Mouse (Mus musculus): Measurements from ENCODE around the gene Itpkc. TPM values are rescaled to one million over a fixed set of nuclear protein-coding genes. Genes with fewer than 3 reads are reported as not detected.
A peak's percentile ranks its signal among the peaks of the same experiment; 100 is the strongest.

Gene Itpkc
- polyA plus RNA-seq, 1 experiment from 2014 or later = 1.2 TPM

DNA sequence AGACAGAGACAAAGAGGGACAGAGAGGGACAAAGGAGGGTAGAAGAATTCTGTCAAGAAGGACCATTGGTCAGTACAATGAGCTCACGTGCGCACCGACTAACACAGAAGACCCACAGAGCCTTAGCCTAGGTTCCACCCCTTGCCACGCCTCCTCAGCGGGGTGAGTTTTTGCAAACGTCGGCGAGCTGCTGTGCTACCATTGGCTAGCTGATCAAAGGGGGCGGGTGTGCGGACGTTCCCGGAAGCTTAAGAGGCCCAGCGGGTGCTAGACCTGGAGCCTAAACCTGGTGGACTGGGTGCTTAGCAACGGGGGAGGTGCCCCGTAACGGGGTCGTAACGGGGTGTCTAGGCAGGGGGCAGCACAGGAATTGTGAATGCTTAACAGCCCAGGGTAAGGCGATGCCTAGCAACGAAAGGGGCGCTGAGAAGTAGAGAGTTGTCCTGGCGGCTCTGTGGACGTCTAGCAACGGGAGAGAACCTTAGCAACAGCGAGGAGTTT is 4.4 kb upstream of the Itpkc start, which contains the start of gene Coq8b:
Gene Coq8b (plus strand): TSS at position 243 of the 501 bp plus-strand sequence.
- peak; percentile 81 for ATAC-seq
- H3K4me3 ChIP-seq (ENCODE audit: low read depth, low read length) = peak within 1 kb of the TSS; percentile 66
- peak within 1 kb of the TSS; percentile 58; the same call in 1 of the 2 replicates for H3K27ac ChIP-seq (ENCODE audit: low read depth)
- H3K4me2 ChIP-seq (ENCODE audit: low read depth, low read length) = peak within 1 kb of the TSS; percentile 68
- H3K36me3 ChIP-seq (replicated peaks; ENCODE audit: insufficient read depth, low read length) = no peaks in the 10 kb centered on the region
- TF ChIP-seq CTCF (IDR thresholded peaks at IDR 0.05; ENCODE audit: low read depth) (peak; percentile 28; the same call in 1 of the 2 replicates), EP300 (IDR thresholded peaks at IDR 0.05; ENCODE audit: low read depth) (no peak)
- H3K4me1 ChIP-seq (ENCODE audit: insufficient read depth) = peaks cover 9% of the 10 kb centered on the region
- peak within 1 kb of the TSS; percentile 59 for H3K9ac ChIP-seq (replicated peaks)
- under 1% methylated on average over 25 of the region's 25 CpGs for WGBS (ENCODE audit: insufficient replicate concordance)
- peak; percentile 95 for DNase-seq
- no peaks in the 10 kb centered on the region for H3K27me3 ChIP-seq (ENCODE audit: insufficient read depth, low read length)
- H3K9me3 ChIP-seq (ENCODE audit: low read length) = no peaks in the 10 kb centered on the region

DNA sequence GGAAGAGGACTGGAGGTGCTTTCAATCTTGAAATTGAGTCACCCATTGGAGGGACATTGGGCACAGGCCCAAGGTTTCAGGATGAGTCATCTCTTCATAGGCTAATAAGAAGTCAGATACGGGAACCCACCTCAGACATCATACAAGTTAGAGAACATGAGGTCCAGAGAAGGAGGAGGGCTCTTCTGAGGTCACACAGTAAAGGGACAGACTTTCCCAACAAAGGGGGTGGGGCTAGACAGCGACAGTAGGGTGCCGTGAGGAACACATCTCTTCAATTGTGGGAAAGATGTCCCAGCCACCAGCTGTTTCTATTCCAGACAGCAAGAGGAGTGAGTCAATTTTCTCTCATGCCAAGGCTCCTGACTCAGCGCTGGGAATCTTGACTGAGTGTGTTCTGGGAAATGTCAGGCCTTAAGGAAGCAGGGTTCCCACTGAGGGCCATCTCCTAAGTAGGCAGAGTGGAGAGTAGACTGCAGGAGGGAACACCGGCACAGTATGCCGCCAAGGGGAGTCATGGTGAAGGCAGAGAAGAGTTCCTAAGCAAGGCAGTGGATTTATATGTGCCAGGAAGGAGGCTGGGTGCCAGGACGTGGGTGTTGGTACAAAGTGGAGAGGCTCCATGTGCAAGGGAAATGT is 3.4 kb upstream of the Itpkc start:
- 73% methylated on average over 7 of the region's 7 CpGs for WGBS (ENCODE audit: insufficient replicate concordance)
- H3K4me1 ChIP-seq (ENCODE audit: insufficient read depth) = peaks cover 19% of the 10 kb centered on the region
- H3K9me3 ChIP-seq (ENCODE audit: low read length) = no peaks in the 10 kb centered on the region

DNA sequence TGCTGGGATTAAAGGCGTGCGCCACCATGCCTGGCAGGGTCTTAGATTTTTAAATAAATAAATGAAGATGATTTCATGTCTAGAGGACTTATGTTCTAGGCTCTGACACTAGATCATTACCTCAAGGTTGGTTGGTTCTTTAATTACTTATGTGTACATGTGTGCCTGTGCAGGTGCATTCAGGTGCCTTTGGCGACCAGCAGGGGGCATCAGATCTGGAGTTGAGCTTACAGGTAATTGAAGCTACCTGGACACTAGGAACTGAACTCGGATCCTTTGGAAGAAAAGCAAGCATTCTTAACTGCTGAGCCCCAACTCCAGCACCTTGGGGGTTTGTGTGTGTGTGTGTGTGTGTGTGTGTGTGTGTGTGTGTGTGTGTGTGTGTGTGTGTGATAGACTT is 2.3 kb upstream of the Itpkc start:
- no peaks in the 10 kb centered on the region for H3K36me3 ChIP-seq (replicated peaks; ENCODE audit: insufficient read depth, low read length)
- DNase-seq = peak; percentile 41
- H3K4me3 ChIP-seq (ENCODE audit: low read depth, low read length) = no peak overlapping the region
- peaks cover 29% of the 10 kb centered on the region for H3K4me1 ChIP-seq (ENCODE audit: insufficient read depth)
- no peaks in the 10 kb centered on the region for H3K9me3 ChIP-seq (ENCODE audit: low read length)
- no peak overlapping the region for H3K4me2 ChIP-seq (ENCODE audit: low read depth, low read length)
- TF ChIP-seq EP300 (IDR thresholded peaks at IDR 0.05; ENCODE audit: low read depth) (no peak), CTCF (IDR thresholded peaks at IDR 0.05; ENCODE audit: low read depth) (peak; percentile 58)
- no peak for ATAC-seq
- H3K9ac ChIP-seq (replicated peaks) = no peak overlapping the region
- no peak overlapping the region for H3K27ac ChIP-seq (ENCODE audit: low read depth)
- no peaks in the 10 kb centered on the region for H3K27me3 ChIP-seq (ENCODE audit: insufficient read depth, low read length)
- 72% methylated on average over 4 of the region's 4 CpGs for WGBS (ENCODE audit: insufficient replicate concordance)

More for the DNA sequence above, 3.4 kb upstream of the Itpkc start:
- Histone ChIP-seq H3K36me3 (replicated peaks; ENCODE audit: insufficient read depth, low read length) (no peaks in the 10 kb centered on the region), H3K27ac (ENCODE audit: low read depth) (no peak overlapping the region), H3K9ac (replicated peaks) (no peak overlapping the region), H3K4me3 (ENCODE audit: low read depth, low read length) (no peak overlapping the region), H3K27me3 (ENCODE audit: insufficient read depth, low read length) (no peaks in the 10 kb centered on the region), H3K4me2 (ENCODE audit: low read depth, low read length) (no peak overlapping the region)
- TF ChIP-seq EP300 (IDR thresholded peaks at IDR 0.05; ENCODE audit: low read depth) (peak; percentile 61), CTCF (IDR thresholded peaks at IDR 0.05; ENCODE audit: low read depth) (no peak)
- DNase-seq = no peak
- no peak for ATAC-seq

DNA sequence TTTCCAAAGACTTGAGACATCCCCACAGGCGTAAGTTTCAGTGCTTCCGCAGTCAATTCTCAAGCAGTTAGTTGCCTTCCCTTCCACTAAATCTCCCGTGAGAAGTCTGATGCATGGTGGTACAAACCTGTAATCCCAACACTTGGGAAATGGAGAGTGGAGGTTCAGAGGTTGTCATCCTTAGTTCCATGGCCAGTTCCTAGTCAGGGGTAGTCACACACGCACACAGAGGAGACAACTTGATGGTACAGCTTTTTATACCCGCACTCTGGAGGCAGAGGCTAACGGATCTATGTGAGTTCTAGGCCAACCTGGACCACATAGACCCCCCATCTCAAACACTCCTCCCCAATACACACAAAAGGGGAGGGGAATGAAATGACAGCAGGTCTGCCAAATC is 404 bp upstream of the Itpkc start:
- Histone ChIP-seq H3K27ac (ENCODE audit: low read depth) (peak overlapping the region; percentile 94), H3K4me3 (ENCODE audit: low read depth, low read length) (peak overlapping the region; percentile 91), H3K4me1 (ENCODE audit: insufficient read depth) (peaks cover 39% of the 10 kb centered on the region), H3K4me2 (ENCODE audit: low read depth, low read length) (peak overlapping the region; percentile 98), H3K27me3 (ENCODE audit: insufficient read depth, low read length) (no peaks in the 10 kb centered on the region), H3K9me3 (ENCODE audit: low read length) (no peaks in the 10 kb centered on the region), H3K9ac (replicated peaks) (peak overlapping the region; percentile 88), H3K36me3 (replicated peaks; ENCODE audit: insufficient read depth, low read length) (no peaks in the 10 kb centered on the region)
- TF ChIP-seq EP300 (IDR thresholded peaks at IDR 0.05; ENCODE audit: low read depth) (no peak), CTCF (IDR thresholded peaks at IDR 0.05; ENCODE audit: low read depth) (no peak)
- ATAC-seq = no peak
- 11% methylated on average over 6 of the region's 6 CpGs for WGBS (ENCODE audit: insufficient replicate concordance)
- DNase-seq = no peak

DNA sequence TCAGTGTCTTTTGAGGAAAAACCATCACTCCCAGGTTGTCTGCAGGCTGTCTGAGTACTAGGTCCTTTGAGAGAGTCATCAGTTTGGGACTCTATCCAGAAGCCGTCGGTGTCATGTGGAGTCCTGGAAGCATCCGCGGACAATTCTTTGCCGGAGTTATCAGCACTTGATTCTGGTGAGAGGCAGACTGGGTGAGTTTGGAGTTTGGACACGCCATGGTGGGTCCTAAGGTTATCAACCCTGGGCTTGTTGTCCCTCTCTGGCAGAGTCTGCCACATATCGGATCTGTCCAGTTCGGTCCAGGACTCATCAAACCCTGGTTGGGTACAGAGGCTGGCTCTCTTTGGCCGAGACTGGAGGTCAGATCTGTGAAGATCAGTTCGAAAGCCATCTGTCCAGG is 785 bp downstream of the Itpkc start:
- H3K4me2 ChIP-seq (ENCODE audit: low read depth, low read length) = peak overlapping the region; percentile 98
- peaks cover 38% of the 10 kb centered on the region for H3K4me1 ChIP-seq (ENCODE audit: insufficient read depth)
- 11% methylated on average over 10 of the region's 10 CpGs for WGBS (ENCODE audit: insufficient replicate concordance)
- TF ChIP-seq CTCF (IDR thresholded peaks at IDR 0.05; ENCODE audit: low read depth) (no peak), EP300 (IDR thresholded peaks at IDR 0.05; ENCODE audit: low read depth) (no peak)
- peak overlapping the region; percentile 88 for H3K9ac ChIP-seq (replicated peaks)
- ATAC-seq (0 out of 2 replicates have a peak, but pooled peaks have one; percentile 2), DNase-seq (peak; percentile 31)
- H3K4me3 ChIP-seq (ENCODE audit: low read depth, low read length) = peak overlapping the region; percentile 91
- peak overlapping the region; percentile 94 for H3K27ac ChIP-seq (ENCODE audit: low read depth)
- H3K36me3 ChIP-seq (replicated peaks; ENCODE audit: insufficient read depth, low read length) = no peaks in the 10 kb centered on the region
- H3K9me3 ChIP-seq (ENCODE audit: low read length) = no peaks in the 10 kb centered on the region
- H3K27me3 ChIP-seq (ENCODE audit: insufficient read depth, low read length) = no peaks in the 10 kb centered on the region

DNA sequence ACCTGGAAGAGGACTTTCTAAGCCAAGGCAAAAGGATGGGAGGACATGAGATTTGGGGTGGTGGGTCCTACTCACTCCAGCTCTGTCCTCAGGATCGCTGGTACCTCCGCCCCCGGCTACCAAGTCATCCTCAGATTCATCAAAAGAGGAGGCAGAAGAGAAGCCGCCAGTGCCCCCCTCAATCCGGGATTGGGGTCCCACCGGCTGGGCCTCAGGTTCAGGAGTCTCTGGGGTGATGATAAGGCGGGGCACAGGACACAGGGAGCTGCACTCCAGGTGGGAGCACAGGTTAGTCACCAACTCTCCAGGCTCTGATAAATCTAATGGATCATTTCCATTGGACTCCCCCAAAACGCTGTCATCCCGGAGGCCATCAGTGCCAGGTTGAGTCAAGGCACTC is 1.2 kb downstream of the Itpkc start:
- Histone ChIP-seq H3K4me1 (ENCODE audit: insufficient read depth) (peaks cover 40% of the 10 kb centered on the region), H3K9me3 (ENCODE audit: low read length) (no peaks in the 10 kb centered on the region), H3K4me3 (ENCODE audit: low read depth, low read length) (peak overlapping the region; percentile 91), H3K27ac (ENCODE audit: low read depth) (peak overlapping the region; percentile 94), H3K9ac (replicated peaks) (peak overlapping the region; percentile 88), H3K27me3 (ENCODE audit: insufficient read depth, low read length) (no peaks in the 10 kb centered on the region), H3K36me3 (replicated peaks; ENCODE audit: insufficient read depth, low read length) (no peaks in the 10 kb centered on the region), H3K4me2 (ENCODE audit: low read depth, low read length) (peak overlapping the region; percentile 98)
- ATAC-seq (no peak), DNase-seq (no peak)
- WGBS (ENCODE audit: insufficient replicate concordance) = 44% methylated on average over 9 of the region's 9 CpGs
- TF ChIP-seq EP300 (IDR thresholded peaks at IDR 0.05; ENCODE audit: low read depth) (no peak), CTCF (IDR thresholded peaks at IDR 0.05; ENCODE audit: low read depth) (no peak)
